Mouse (Mus musculus) 416B (cell line): ENCODE data around the gene Cnga3.

Source experiments
- DNase-seq: peaks from one replicate; pipeline ENCODE4 v3.0.0; 2011; ENCODE audit warnings: low read depth

Gene Cnga3

GRCm38 (mm10) chr1:37214144-37214543, at the start of gene Cnga3:
TSS of gene Cnga3 (plus strand) at chr1:37214434.
- DNase-seq: no peak

- DNase-seq: no peak
Measured at GRCm38 (mm10) chr1:37166066-37166465, 48.2 kb upstream of the Cnga3 start.

GRCm38 (mm10) chr1:37167918-37168317, 46.3 kb upstream of the Cnga3 start:
- no peak for DNase-seq

- peak; percentile 1 for DNase-seq
Measured at GRCm38 (mm10) chr1:37177874-37178273, 36.4 kb upstream of the Cnga3 start.

- DNase-seq: no peak
Measured at GRCm38 (mm10) chr1:37179852-37180251, 34.4 kb upstream of the Cnga3 start.

GRCm38 (mm10) chr1:37187050-37187449, 27.2 kb upstream of the Cnga3 start:
- no peak for DNase-seq

GRCm38 (mm10) chr1:37194607-37195006, 19.6 kb upstream of the Cnga3 start:
- DNase-seq: no peak

- DNase-seq: peak; percentile 61
Measured at GRCm38 (mm10) chr1:37201406-37201805, 12.8 kb upstream of the Cnga3 start.

GRCm38 (mm10) chr1:37207743-37208142, 6.5 kb upstream of the Cnga3 start:
- no peak for DNase-seq

GRCm38 (mm10) chr1:37212375-37212774, 1.9 kb upstream of the Cnga3 start:
- no peak for DNase-seq

GRCm38 (mm10) chr1:37218386-37218785, 4.2 kb downstream of the Cnga3 start:
- DNase-seq: peak; percentile 17

GRCm38 (mm10) chr1:37219593-37219992, 5.4 kb downstream of the Cnga3 start:
- no peak for DNase-seq

- DNase-seq: no peak
Measured at GRCm38 (mm10) chr1:37220134-37220907, 6.1 kb downstream of the Cnga3 start.

- no peak for DNase-seq
Measured at GRCm38 (mm10) chr1:37222002-37222401, 7.8 kb downstream of the Cnga3 start.

GRCm38 (mm10) chr1:37230404-37230803, 16.2 kb downstream of the Cnga3 start:
- no peak for DNase-seq

- no peak for DNase-seq
Measured at GRCm38 (mm10) chr1:37231295-37231701, 17.1 kb downstream of the Cnga3 start.

GRCm38 (mm10) chr1:37239045-37239635, 24.9 kb downstream of the Cnga3 start:
- DNase-seq: no peak

- no peak for DNase-seq
Measured at GRCm38 (mm10) chr1:37242253-37242652, 28.0 kb downstream of the Cnga3 start.

- peak; percentile 27 for DNase-seq
Measured at GRCm38 (mm10) chr1:37246476-37246875, 32.2 kb downstream of the Cnga3 start.

- peak; percentile 92 for DNase-seq
Measured at GRCm38 (mm10) chr1:37248406-37248805, 34.2 kb downstream of the Cnga3 start.

- peak; percentile 76 for DNase-seq
Measured at GRCm38 (mm10) chr1:37250643-37251310, 36.5 kb downstream of the Cnga3 start.

GRCm38 (mm10) chr1:37258443-37258842, 44.2 kb downstream of the Cnga3 start:
- peak; percentile 20 for DNase-seq

- DNase-seq: peak; percentile 75
Measured at GRCm38 (mm10) chr1:37272464-37272863, 58.2 kb downstream of the Cnga3 start.
